Mouse (Mus musculus): ENCODE measurements around the gene Dynlrb1. TPM values are rescaled to one million over a fixed set of nuclear protein-coding genes. Genes with fewer than 3 reads are reported as not detected.
A peak's percentile ranks its signal among the peaks of the same experiment; 100 is the strongest.

Dynlrb1 gene
- 100 to 1,000 TPM; 286 to 313 TPM for total RNA-seq (2021)

DNA sequence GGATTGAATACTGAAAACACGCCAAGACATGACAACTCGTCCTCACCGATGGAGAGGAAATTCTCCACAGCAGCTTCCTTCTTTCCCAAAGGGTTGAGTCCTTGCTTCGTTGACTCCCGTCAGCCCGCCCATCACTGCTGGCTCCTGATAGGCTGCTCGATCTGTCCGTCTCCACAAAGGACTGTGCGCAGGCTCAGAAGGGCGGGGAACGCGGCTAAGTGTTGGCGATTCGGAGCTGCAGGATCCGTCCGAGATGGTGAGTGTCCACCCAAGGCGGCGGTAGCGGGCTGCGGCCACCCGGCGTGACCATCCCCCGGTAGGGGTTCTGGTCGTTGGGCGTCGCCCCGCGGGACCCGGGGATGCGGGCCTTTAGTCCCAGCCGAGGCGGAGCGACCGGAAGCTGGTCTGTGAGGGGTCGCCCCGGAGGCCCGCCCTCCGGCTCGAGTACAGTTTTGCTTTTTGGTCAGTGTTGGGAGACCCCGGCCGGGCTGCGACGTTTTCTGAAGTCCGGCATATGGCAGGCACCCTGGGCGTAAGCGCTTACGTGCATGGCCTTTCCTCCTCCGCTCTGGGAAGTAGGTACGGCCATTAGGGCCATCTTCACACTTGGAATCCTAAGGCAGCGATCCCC, at the start of gene Dynlrb1:
Dynlrb1 (plus strand) TSS at position 172 of the 631 bp plus-strand sequence.
- intact Hi-C loops (cut with DNase I), result loop anchor here (5.0 kb wide), 1 partner anchor 146 kb away; the partner anchor contains the start of gene Trp53inp2
- DNase-seq (ENCODE audit: low spot score in 2 of 2), result peak; percentile 99 to 100

DNA sequence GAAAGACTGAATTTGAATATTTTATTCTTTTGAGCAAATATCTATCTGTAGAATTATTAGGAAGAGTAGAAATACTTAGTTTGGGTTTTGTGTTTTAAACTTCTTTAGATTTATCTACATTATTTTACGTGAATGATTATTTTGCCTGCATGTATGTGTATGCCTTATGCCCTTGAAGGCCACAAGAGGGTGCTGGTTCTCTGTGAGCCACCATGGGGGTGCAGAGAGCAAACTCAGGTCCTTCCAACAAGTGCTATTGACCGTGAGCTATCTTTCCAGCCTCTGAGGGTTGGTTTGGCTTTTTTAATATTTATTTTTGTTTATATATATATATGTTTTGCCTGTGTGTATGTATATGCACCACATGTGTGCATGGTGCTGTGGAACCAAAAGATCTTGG, 28.9 kb upstream of the Dynlrb1 start:
- peak in 1 of 2 experiments; percentile 18 for DNase-seq (ENCODE audit: low spot score in 2 of 2)
- intact Hi-C loops (cut with DNase I), result no loop called here

DNA sequence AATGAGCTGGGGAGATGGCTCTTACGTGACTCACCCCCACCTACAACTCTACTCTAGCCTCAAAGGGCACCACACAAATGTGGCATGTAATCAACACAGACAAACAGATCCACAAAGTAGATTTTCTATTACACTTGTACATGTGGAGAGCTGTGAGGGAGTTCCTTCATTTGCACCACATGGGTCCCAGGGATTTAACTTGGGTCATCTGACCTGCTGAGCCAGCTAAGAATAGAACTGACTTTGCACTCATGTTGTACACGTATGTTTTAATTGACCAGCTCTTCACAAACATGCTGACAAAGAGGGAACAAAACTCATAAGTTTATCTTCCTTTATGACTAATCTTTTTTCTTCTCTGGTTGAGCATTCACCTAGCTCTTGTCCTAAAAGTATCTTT, 13.2 kb upstream of the Dynlrb1 start:
- no peak for DNase-seq (ENCODE audit: low spot score in 2 of 2)
- intact Hi-C loops (cut with DNase I), result no loop called here

DNA sequence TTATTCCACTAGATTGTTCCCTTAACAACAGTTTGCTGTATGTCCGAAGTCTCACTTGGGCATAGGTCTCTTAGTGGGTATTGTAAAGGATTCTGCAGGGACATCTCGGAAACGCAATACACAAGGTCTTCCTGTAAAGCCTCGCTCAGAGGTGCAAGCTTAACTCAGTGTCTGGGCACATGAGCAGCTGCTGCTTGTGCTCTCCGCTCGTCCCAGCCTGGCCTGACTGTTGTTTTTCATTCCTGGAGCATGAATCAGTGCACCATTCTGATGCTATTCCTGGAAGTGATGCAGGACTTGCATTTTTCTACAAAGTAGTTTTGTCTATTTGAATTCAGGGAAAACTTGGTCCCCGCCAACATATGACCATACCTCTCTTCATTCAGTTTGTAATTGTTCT, 11.6 kb upstream of the Dynlrb1 start:
- DNase-seq (ENCODE audit: low spot score in 2 of 2), result peak in 1 of 2 experiments; percentile 58
- intact Hi-C loops (cut with DNase I), result no loop called here

DNA sequence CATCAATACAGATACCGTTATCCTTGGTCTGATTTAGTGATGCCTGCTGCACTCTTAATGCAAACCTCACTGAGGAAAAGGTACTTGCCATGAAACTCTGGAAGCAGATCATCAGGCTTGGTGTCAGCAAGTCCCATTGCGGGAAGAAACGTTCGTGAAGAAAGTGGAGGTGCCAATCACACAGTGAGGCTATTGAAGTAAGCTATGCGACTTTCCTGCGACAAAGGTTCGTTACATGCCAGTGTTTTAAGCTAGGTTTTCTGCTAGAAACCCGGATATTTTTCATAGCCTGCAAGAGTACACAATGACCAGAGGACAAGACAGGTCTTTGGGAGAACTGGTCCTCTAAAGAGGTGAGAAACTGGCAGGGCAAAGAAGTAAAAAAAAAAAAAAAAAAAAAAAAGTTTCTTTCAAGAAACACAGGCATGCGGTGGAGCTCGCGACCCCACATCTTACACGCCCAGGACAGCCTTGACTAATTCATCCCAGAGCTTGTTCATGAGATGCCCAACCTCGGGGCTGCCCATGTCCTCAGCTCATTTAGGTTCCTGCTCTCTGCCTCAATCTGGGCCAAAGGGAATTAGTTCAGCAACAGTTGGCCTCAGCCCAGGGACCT, 479 bp upstream of the Dynlrb1 start:
- intact Hi-C loops (cut with DNase I), result loop anchor here (5.0 kb wide), 1 partner anchor 146 kb away; the partner anchor contains the start of gene Trp53inp2
- DNase-seq (ENCODE audit: low spot score in 2 of 2), result peak in 1 of 2 experiments; percentile 7

DNA sequence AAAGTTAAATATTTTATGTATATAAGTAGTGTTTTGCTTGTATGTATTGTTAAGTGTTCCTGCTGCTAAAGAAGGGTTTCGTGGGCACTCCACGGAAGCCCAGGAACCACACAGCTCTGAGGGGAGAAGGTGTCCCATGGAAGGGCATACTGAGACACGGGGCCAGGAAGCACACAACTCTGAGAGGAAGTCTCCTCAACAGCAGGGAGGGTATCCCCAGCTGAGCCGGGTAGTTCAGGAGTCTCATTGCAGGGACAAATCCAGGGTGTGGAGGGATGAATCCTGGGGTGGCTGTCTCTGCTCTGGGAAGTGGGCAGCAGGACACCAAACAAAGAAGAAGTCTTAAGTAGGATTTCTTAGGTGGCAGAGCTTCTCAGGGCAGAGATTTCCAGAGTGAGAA, 943 bp downstream of the Dynlrb1 start:
- DNase-seq (ENCODE audit: low spot score in 2 of 2), result no peak
- intact Hi-C loops (cut with DNase I), result loop anchor here (5.0 kb wide), 1 partner anchor 145 kb away; the partner anchor contains the start of gene Trp53inp2

DNA sequence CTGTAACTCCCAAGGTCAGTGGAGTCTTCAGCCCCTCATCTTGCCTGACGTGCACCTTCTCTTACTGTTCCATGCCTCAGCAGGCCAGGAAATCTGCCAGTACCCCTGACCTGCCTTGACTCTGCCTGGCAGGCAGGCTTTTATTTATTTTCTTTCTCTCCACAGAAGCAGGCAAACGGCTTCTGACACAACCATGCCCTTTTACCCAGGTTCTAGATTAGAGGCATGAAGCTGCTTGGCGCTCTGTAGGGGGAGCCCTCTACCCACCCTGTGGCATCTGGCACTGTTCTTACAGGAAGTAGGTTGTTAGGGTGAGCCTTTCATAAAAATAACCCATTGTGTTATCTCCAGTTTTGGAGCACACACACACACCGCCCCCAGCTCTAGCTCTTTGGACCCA, 4.6 kb downstream of the Dynlrb1 start:
- DNase-seq (ENCODE audit: low spot score in 2 of 2), result no peak
- intact Hi-C loops (cut with DNase I), result loop anchor here (10.0 kb wide), 1 partner anchor 276 kb away; no protein-coding TSS in a partner anchor

DNA sequence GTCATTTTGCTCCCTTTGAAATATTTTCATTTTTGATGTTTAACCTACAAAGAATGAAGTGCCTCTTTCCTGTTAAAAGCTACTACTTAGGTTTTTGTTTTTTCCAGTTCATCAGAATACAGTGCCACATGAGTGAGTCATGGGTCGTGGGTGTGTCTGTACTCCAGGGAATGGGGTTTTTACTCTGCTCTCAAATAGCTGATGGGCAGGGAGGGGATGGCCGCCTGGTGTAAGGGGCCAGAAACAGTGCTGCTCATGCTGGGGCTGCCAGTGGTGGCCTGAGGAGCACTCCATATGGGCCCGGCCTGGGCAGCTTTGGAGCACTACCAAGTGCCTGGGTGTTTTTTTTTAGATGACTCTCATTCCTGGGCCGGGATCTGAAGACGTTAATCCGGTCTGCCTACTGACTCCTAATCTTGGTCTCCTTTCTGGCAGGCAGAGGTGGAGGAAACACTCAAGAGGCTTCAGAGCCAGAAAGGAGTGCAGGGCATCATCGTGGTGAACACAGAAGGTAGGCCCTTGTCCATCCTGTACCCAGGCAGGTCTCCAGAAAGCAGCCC, 6.0 kb downstream of the Dynlrb1 start:
- DNase-seq (ENCODE audit: low spot score in 2 of 2), result no peak
- intact Hi-C loops (cut with DNase I), result loop anchor here (10.0 kb wide), 1 partner anchor 278 kb away; no protein-coding TSS in a partner anchor

DNA sequence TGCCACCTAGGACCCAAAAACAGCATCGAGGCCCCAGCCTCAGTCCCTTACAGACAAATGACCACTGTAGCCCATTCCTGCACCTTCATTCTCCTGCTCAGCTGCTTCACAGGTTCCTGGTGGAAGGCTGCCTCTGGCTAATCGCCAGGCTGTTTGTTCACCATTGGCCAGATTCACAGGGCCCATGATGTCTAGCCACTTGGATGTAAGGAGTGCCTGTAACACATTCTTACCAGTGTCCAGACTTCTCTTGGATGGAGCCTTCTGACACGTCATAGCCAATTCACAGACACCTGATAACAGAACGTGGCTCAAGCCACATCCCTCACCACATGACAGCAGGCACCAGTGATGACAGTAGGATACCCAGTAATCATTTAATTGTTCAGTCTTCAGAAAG, 9.9 kb downstream of the Dynlrb1 start:
- no peak for DNase-seq (ENCODE audit: low spot score in 2 of 2)
- intact Hi-C loops (cut with DNase I), result loop anchor here (10.0 kb wide), 1 partner anchor 281 kb away; no protein-coding TSS in a partner anchor

DNA sequence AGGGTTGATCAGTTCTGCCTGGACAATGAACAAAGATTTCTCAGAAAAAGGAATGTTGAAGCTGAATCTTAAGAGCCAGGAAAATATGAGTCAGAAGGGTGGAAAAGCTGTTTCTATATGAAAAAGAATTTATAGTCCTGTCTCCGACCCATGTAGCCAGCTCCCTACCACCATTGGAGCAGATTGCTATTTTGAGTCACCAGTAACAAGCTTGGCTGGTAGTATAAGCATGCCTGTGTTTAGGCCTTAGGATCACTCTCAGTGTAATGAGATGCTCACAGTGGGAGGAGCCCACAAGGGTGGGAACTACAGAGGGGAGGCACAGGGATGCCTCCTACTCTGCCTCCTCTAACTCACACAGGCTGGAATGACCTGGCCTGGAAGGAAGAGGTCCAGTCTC, 11.9 kb downstream of the Dynlrb1 start:
- intact Hi-C loops (cut with DNase I), result loop anchor here (10.0 kb wide), 1 partner anchor 283 kb away; no protein-coding TSS in a partner anchor
- no peak for DNase-seq (ENCODE audit: low spot score in 2 of 2)

DNA sequence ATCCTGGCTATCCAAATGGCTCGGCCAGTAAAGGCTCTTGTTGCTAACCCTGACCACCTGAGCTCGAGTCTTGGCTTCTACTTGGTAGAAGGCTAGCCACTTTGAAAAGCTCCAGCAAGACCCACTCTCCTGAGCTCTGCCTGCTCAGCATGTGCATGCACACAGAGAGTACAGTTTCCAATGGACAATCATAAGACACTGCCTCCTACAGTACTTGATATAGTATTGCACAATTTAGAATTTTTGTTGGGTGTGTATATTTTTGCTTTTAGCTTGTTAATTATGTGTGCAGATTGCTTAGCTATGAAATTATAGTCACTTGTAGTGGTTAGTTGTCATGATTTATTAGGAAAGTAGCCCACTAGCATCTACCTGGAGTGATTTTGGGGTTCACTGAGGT, 12.4 kb downstream of the Dynlrb1 start:
- intact Hi-C loops (cut with DNase I), result loop anchor here (10.0 kb wide), 1 partner anchor 284 kb away; no protein-coding TSS in a partner anchor
- no peak for DNase-seq (ENCODE audit: low spot score in 2 of 2)

DNA sequence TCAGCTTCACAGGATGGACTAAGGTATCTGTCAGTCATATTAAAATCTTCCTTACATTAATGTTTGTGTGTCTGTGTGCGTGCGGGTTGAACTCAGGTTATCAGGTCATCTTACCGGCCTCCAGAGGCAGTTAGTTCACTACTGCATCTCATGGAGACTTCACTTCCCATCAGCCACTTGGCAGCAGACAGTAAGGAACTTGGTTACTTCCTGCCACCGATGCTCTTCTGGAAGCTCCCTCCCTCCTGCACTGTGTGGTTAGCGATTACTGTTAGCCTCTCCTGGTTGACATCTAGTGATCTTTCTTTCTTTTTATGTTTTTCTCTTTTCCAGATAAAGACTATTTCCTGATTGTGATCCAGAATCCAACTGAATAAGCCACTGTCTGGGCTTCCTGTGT, 13.3 kb downstream of the Dynlrb1 start:
- no peak for DNase-seq (ENCODE audit: low spot score in 2 of 2)
- intact Hi-C loops (cut with DNase I), result loop anchor here (10.0 kb wide), 1 partner anchor 285 kb away; no protein-coding TSS in a partner anchor

DNA sequence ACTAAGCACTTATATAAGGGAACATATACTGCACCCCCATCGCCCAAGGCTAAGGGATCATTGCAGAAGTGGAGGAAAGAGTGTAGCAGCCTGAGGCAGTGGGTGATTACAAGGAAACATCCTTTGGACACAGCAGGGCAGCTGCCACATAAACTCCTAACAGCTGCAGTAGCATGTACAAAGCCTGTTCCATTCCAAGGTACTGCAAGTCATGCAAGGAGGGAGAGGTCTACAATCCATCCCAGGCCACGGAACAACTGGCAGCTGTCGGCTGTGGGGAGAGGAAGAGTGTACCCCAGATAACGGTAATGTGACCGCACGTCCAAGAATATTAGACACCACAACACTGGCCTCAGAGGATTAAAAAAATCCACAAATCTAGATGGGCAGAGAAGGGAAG, 29.2 kb downstream of the Dynlrb1 start:
- no peak for DNase-seq (ENCODE audit: low spot score in 2 of 2)
- intact Hi-C loops (cut with DNase I), result no loop called here

DNA sequence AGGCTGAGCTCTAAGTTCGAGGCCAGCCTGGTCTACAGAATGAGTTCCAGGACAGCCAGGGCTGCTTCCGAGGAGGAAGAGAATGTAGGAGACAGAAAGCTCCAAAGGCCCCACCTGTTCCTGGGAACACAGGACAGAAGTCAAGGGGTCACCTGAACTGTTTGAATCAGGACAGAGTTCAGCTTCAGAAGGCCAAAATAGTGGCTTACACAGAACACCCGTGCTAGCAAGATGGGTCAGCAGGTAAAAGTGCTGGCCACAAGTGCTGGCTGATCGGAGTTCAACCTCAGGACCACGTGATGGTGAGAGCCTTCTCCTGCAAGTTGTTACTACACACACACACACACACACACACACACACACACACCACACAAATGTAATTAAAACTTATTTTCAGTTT, 30.6 kb downstream of the Dynlrb1 start:
- intact Hi-C loops (cut with DNase I), result no loop called here
- DNase-seq (ENCODE audit: low spot score in 2 of 2), result no peak

DNA sequence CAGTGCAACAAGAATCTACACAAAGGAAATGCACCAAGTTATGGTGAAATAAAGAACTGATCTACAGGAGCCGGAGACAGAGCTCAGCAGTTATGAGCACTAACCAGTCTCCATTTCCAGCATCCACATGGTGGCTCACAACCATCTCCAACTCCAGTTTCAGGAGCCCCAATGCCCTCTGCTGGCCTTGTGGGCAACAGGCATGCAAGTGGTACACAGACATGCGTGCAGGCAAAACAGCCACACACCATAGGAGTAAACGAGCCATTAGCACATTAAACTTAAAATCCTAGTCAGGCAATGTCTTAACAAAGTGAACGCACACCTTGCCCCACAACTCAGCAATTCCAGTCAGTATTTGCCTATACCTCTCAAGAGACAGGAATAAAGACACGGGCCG, 35.6 kb downstream of the Dynlrb1 start:
- DNase-seq (ENCODE audit: low spot score in 2 of 2), result no peak
- intact Hi-C loops (cut with DNase I), result loop anchor here (2.0 kb wide), 1 partner anchor 33 kb away; no protein-coding TSS in a partner anchor

DNA sequence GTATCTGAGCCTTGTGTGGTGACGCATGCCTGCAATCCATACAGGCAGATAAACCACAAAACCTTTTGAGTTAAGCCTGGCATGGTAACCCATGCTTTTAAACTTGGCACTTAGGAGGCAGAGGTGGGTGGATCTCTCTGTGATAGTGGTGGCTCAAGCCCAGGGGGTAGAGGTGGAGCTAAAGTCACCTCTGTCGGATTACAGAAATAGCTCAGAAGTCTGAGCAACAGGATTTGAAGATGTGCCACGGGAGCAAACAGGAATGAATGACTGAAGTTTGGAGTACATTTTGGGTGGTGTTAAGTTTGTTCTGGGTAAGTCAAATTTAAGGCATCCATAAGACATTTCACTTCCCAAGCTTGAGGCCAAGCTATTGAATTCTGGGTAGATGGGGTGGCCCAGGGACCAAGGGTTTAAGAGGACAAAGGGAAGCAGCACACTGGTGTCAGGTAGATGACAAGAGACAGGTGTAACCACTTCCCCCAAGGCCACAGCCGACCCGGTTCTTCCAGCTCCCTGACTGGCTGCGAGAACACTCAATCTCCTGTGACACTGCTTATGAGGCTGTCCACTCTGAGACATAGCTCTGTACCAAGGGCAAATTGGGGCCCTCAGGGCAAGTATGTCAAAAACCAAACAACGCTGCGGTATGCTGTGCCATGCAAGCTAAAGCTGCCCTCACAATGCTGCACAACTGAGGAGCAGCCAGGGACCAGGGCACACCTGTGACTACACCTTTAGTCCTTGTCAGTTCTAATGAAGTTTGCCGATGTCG, 36.2 kb downstream of the Dynlrb1 start:
- intact Hi-C loops (cut with DNase I), result loop anchor here (2.0 kb wide), 1 partner anchor 34 kb away; no protein-coding TSS in a partner anchor
- no peak for DNase-seq (ENCODE audit: low spot score in 2 of 2)

DNA sequence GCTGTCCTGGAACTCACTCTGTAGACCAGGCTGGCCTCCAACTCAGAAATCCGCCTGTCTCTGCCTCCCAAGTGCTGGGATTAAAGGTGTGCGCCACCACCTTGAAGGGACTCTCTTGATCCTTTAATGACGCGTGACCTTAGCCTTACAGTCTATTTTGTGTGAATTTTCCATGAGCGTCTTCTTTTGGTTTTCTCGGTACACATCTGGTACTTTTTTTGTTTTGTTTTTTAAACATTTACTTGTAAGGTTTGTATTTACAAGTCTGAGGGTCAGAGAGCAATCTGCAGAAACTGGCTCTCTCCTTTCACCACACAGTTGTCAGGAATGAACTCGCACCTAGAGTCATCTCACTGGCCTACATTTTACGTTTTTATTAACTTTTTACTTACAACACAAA, 37.3 kb downstream of the Dynlrb1 start:
- intact Hi-C loops (cut with DNase I), result loop anchor here (2.0 kb wide), 1 partner anchor 35 kb away; no protein-coding TSS in a partner anchor
- DNase-seq (ENCODE audit: low spot score in 2 of 2), result no peak

DNA sequence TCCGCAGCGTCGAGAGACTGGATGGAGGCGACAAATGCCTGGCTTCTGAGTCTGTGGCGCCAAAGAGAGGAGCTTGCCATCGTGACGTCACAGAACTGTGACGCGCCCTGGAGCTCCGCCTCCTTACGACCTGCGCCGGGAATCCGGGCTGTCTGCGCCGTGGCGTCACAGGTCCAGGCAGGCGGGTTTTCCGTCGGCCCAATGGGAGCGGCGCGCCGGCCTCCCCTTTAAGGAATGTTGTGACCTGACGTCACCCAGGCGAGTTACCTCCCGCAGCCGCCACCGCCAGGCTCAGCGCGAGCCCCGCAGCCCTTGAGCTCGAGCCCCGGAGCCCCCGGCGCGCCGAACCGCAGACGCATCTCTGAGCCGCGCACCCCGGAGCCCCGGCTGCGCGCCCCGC, 39.9 kb downstream of the Dynlrb1 start, which contains the start of gene Map1lc3a:
Map1lc3a (plus strand) TSS at position 103 of the 400 bp plus-strand sequence.
- intact Hi-C loops (cut with DNase I), result loop anchor here (1.0 to 2.0 kb wide), 2 partner anchors 107 to 202 kb away; partner anchors contain the start of gene Ahcy
- peak; percentile 99 for DNase-seq (ENCODE audit: low spot score in 2 of 2)

DNA sequence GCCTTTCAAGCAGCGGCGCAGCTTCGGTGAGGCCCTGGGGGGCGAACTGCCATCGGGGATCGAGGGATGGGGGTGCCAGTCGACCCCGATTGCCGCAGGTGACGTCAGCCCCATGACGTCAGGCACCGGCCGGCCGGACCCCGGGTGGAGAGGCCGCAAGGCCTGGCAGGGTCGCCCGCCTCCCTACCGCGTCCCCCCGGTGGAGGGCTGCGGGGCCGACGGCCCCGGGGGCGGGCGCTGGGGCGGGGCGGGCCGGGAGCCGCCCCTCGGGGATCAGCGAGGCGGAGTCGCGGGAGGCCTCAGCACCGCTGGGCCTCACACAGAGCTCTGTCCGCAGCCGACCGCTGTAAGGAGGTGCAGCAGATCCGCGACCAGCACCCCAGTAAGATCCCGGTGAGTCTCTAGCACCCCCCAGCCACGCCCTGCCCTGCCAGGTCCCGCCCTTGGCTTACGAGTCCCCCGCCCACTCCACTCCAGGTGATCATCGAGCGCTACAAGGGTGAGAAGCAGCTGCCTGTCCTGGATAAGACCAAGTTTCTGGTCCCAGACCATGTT, 40.4 kb downstream of the Dynlrb1 start:
- intact Hi-C loops (cut with DNase I), result loop anchor here (1.0 to 2.0 kb wide), 2 partner anchors 106 to 202 kb away; partner anchors contain the start of gene Ahcy
- peak in 1 of 2 experiments; percentile 51 for DNase-seq (ENCODE audit: low spot score in 2 of 2)
